Mouse (Mus musculus) erythroblast, adult 5-6 weeks (primary cell): ENCODE measurements around the gene Sult2b1. TPM values are rescaled to one million over a fixed set of nuclear protein-coding genes. Genes with fewer than 3 reads are reported as not detected.
A peak's percentile ranks its signal among the peaks of the same experiment; 100 is the strongest.

Source experiments
- ATAC-seq: replicated peaks from 2 replicates; pipeline ENCODE4 v1.8.0; 2016; ENCODE audit warnings: moderate number of reproducible peaks, mild to moderate bottlenecking, moderate TSS enrichment, inconsistent platforms; ENCODE audit not compliant: poor library complexity, low FRiP score, severe bottlenecking
- total RNA-seq, 2 experiments: library from RNA; stranded (forward) in 1 of 2; stranded (reverse) in 1 of 2; fragments of 150-400 nt in 1 of 2; fragments of 200-764, 138-1000 nt in 1 of 2; gene quantifications; 2 replicates each; pipeline versions ENCODE4 v1.2.3 to v1.2.4; 2015 to 2017; ENCODE audit warnings: low replicate concordance in 2 of 2

Sult2b1 gene
- total RNA-seq, 2 experiments from 2014 or later, result not detected

GRCm38 (mm10) chr7:45703521-45704033 lies 80.9 kb downstream of the Sult2b1 start:
- ATAC-seq, result no peak

GRCm38 (mm10) chr7:45702809-45703520 lies 81.5 kb downstream of the Sult2b1 start:
- no peak for ATAC-seq

- ATAC-seq, result no peak
These were observed 82.2 kb downstream of the Sult2b1 start for GRCm38 (mm10) chr7:45702316-45702715.

- ATAC-seq, result no peak
These were observed 82.9 kb downstream of the Sult2b1 start for GRCm38 (mm10) chr7:45701607-45702006.

GRCm38 (mm10) chr7:45701072-45701471 lies 83.4 kb downstream of the Sult2b1 start:
- ATAC-seq, result no peak

GRCm38 (mm10) chr7:45700301-45701015 lies 84.0 kb downstream of the Sult2b1 start:
- ATAC-seq, result no peak

- no peak for ATAC-seq
These were observed 84.8 kb downstream of the Sult2b1 start, which contains the start of gene Car11 for GRCm38 (mm10) chr7:45699523-45700141. Gene Car11, plus strand, starts transcription at chr7:45699843.

- ATAC-seq, result no peak
These were observed 86.6 kb downstream of the Sult2b1 start for GRCm38 (mm10) chr7:45697894-45698293.

GRCm38 (mm10) chr7:45695098-45695497 lies 89.4 kb downstream of the Sult2b1 start:
- ATAC-seq, result no peak

- ATAC-seq, result no peak
These were observed 90.4 kb downstream of the Sult2b1 start, which contains the start of gene Sec1 for GRCm38 (mm10) chr7:45693921-45694591. Gene Sec1, minus strand, starts transcription at chr7:45694402.

GRCm38 (mm10) chr7:45692364-45692763 lies 92.1 kb downstream of the Sult2b1 start:
- no peak for ATAC-seq

- ATAC-seq, result no peak
These were observed 94.7 kb downstream of the Sult2b1 start for GRCm38 (mm10) chr7:45689800-45690199.

- ATAC-seq, result no peak
These were observed 95.4 kb downstream of the Sult2b1 start for GRCm38 (mm10) chr7:45689099-45689498.

- no peak for ATAC-seq
These were observed 97.6 kb downstream of the Sult2b1 start for GRCm38 (mm10) chr7:45686841-45687240.

- ATAC-seq, result no peak
These were observed 98.7 kb downstream of the Sult2b1 start for GRCm38 (mm10) chr7:45685811-45686210.

- ATAC-seq, result no peak
These were observed 100.9 kb downstream of the Sult2b1 start, which contains the start of gene Ntn5 for GRCm38 (mm10) chr7:45683396-45684050. Gene Ntn5, plus strand, starts transcription at chr7:45684022.

- peak; percentile 66; the same call in 1 of the 2 replicates for ATAC-seq
These were observed 102.0 kb downstream of the Sult2b1 start for GRCm38 (mm10) chr7:45682144-45683126.

GRCm38 (mm10) chr7:45681046-45681736 lies 103.3 kb downstream of the Sult2b1 start:
- no peak for ATAC-seq
